ENCODE assay signal across 31 mouse cellular contexts in the genomic region with DNA sequence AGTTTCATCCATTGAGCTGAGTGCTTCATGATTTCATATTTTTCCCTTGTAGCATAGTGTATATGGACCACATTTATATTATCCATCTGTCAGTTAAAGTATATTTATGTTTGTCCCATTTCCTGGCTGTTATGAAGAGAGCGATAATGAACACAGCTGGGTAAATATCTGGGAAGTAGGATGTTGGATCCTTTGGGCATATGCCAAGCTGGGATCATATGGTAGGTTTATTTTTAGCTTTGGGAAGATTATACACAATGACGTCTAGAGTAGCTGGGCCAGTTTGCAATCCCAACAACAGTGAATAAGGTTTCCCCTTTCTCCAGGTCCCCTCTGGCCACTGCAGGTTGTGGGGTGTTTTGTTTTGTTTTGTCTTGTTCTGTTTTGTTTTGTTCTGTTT.
DNase-seq lines count a peak whose midpoint lies in the region; ATAC-seq and TF ChIP-seq lines count a peak whose summit lies in the region.
"Had no signal": no experiment of that assay in that cellular context is flagged by ENCODE, and none has a peak within 500 bp of the region (broad histone marks: within the 10 kb centered on the region; RNA-seq: fewer than 3 reads in every experiment).

No protein-coding gene starts in this region.

- DNase-seq in embryonic facial prominence, embryonic 14.5 days (ENCODE audit: low spot score) = peak; percentile 56
- DNase-seq in embryonic facial prominence, embryonic 10.5 days (ENCODE audit: low spot score) = no peak
- DNase-seq in heart, postnatal 0 days (ENCODE audit: low spot score) = peak; percentile 54
- no peak for DNase-seq in heart, postnatal 36 days
- DNase-seq in lung, embryonic 14.5 days = peak; percentile 86
- DNase-seq in lung, postnatal 10 days = no peak
- peak; percentile 3 for DNase-seq in NIH3T3 (ENCODE audit: low read depth)
- DNase-seq: adrenal gland, adult 8-10 months; cerebellum, adult 11 months; cerebellum, adult 9-10 months; cerebellum, postnatal 36 days; kidney, adult 2 months; kidney, postnatal 14 days; liver; lung, postnatal 14 days; right cerebral cortex, postnatal 4 days; thymus, adult 18-20 months; thymus, postnatal 25 days had no signal

- no peak overlapping the region for H3K27ac ChIP-seq in embryonic facial prominence, embryonic 14.5 days (replicated peaks; ENCODE audit: low read depth, low read length)
- no peak overlapping the region for H3K27ac ChIP-seq in embryonic facial prominence, embryonic 10.5 days (replicated peaks)
- H3K27ac ChIP-seq in heart, postnatal 0 days (ENCODE audit: low read depth) = no peak overlapping the region
- no peak overlapping the region for H3K27ac ChIP-seq in lung, embryonic 14.5 days (ENCODE audit: low read depth)
- H3K27ac ChIP-seq: embryonic facial prominence, embryonic 12.5 days; forebrain, embryonic 12.5 days; heart, embryonic 10.5 days; heart, embryonic 15.5 days; hindbrain, embryonic 12.5 days; hindbrain, postnatal 0 days; intestine, embryonic 15.5 days; liver, embryonic 14.5 days; midbrain, embryonic 15.5 days; stomach, postnatal 0 days had no signal

- H3K4me2 ChIP-seq in embryonic facial prominence, embryonic 14.5 days (ENCODE audit: low read depth, low read length) = no peak overlapping the region
- no peak overlapping the region for H3K4me2 ChIP-seq in heart, postnatal 0 days (ENCODE audit: low read depth, low read length)
- no peak overlapping the region for H3K4me2 ChIP-seq in lung, embryonic 14.5 days
- H3K4me2 ChIP-seq: embryonic facial prominence, embryonic 12.5 days; forebrain, embryonic 12.5 days; heart, embryonic 15.5 days; hindbrain, embryonic 12.5 days; intestine, embryonic 15.5 days; midbrain, embryonic 15.5 days had no signal

- ATAC-seq in embryonic facial prominence, embryonic 14.5 days (ENCODE audit: low read depth) = no peak
- peak; percentile 55; the same call in 1 of the 2 replicates for ATAC-seq in heart, postnatal 0 days (ENCODE audit: insufficient read depth, low read depth)
- peak; percentile 83; the same call in 1 of the 2 replicates for ATAC-seq in lung, embryonic 14.5 days (ENCODE audit: insufficient read depth)
- ATAC-seq in erythroblast, adult 5-6 weeks (replicated peaks; ENCODE audit: low FRiP score, poor library complexity, severe bottlenecking) = no peak
- ATAC-seq: hindbrain, postnatal 0 days; intestine, embryonic 15.5 days; midbrain, embryonic 15.5 days had no signal

- H3K9me3 ChIP-seq in embryonic facial prominence, embryonic 14.5 days (ENCODE audit: control insufficient read depth, low read length) = no peaks in the 10 kb centered on the region
- H3K9me3 ChIP-seq in embryonic facial prominence, embryonic 10.5 days = no peaks in the 10 kb centered on the region
- H3K9me3 ChIP-seq in heart, postnatal 0 days (replicated peaks; ENCODE audit: control insufficient read depth, low read length) = no peaks in the 10 kb centered on the region
- H3K9me3 ChIP-seq in lung, embryonic 14.5 days (ENCODE audit: low read depth, low read length) = no peaks in the 10 kb centered on the region
- H3K9me3 ChIP-seq: embryonic facial prominence, embryonic 12.5 days; forebrain, embryonic 12.5 days; heart, embryonic 10.5 days; heart, embryonic 15.5 days; hindbrain, embryonic 12.5 days; intestine, embryonic 15.5 days; midbrain, embryonic 15.5 days had no signal

- H3K36me3 ChIP-seq in embryonic facial prominence, embryonic 14.5 days (ENCODE audit: control insufficient read depth, insufficient read depth, low read length) = no peaks in the 10 kb centered on the region
- H3K36me3 ChIP-seq in embryonic facial prominence, embryonic 10.5 days (replicated peaks) = no peaks in the 10 kb centered on the region
- no peaks in the 10 kb centered on the region for H3K36me3 ChIP-seq in heart, postnatal 0 days (replicated peaks; ENCODE audit: control insufficient read depth, insufficient read depth, low read length)
- H3K36me3 ChIP-seq in lung, embryonic 14.5 days (ENCODE audit: insufficient read depth) = no peaks in the 10 kb centered on the region
- H3K36me3 ChIP-seq: embryonic facial prominence, embryonic 12.5 days; forebrain, embryonic 12.5 days; heart, embryonic 10.5 days; heart, embryonic 15.5 days; hindbrain, embryonic 12.5 days; intestine, embryonic 15.5 days; midbrain, embryonic 15.5 days had no signal

- H3K9ac ChIP-seq in embryonic facial prominence, embryonic 14.5 days (ENCODE audit: low read depth, low read length) = no peak overlapping the region
- no peak overlapping the region for H3K9ac ChIP-seq in heart, postnatal 0 days (replicated peaks; ENCODE audit: low read depth, low read length)
- H3K9ac ChIP-seq in lung, embryonic 14.5 days = no peak overlapping the region
- H3K9ac ChIP-seq: embryonic facial prominence, embryonic 12.5 days; forebrain, embryonic 12.5 days; heart, embryonic 15.5 days; hindbrain, embryonic 12.5 days; intestine, embryonic 15.5 days; liver, embryonic 14.5 days; midbrain, embryonic 15.5 days had no signal

- no peaks in the 10 kb centered on the region for H3K27me3 ChIP-seq in embryonic facial prominence, embryonic 14.5 days (replicated peaks; ENCODE audit: control insufficient read depth, insufficient read depth, low read length)
- no peaks in the 10 kb centered on the region for H3K27me3 ChIP-seq in embryonic facial prominence, embryonic 10.5 days (replicated peaks; ENCODE audit: low read depth, poor library complexity, severe bottlenecking)
- H3K27me3 ChIP-seq in heart, postnatal 0 days (ENCODE audit: control insufficient read depth, insufficient read depth, low read length) = no peaks in the 10 kb centered on the region
- no peaks in the 10 kb centered on the region for H3K27me3 ChIP-seq in lung, embryonic 14.5 days (ENCODE audit: insufficient read depth, low read length)
- H3K27me3 ChIP-seq: CH12.LX; embryonic facial prominence, embryonic 12.5 days; forebrain, embryonic 12.5 days; heart, embryonic 15.5 days; hindbrain, embryonic 12.5 days; intestine, embryonic 15.5 days; midbrain, embryonic 15.5 days had no signal

- 0 out of 2 replicates have a peak, but pooled peaks have one; percentile 60 for TF ChIP-seq EP300 in heart, postnatal 0 days (IDR thresholded peaks at IDR 0.05; ENCODE audit: low read depth)

- intact Hi-C loops in heart, postnatal 36 days (cut with DNase I) = no loop called here

- WGBS in embryonic facial prominence, embryonic 14.5 days = 37% methylated on average over 2 of the region's 2 CpGs
- 61% methylated on average over 2 of the region's 2 CpGs for WGBS in embryonic facial prominence, embryonic 10.5 days
- 3% methylated on average over 2 of the region's 2 CpGs for WGBS in heart, postnatal 0 days
- 22% methylated on average over 2 of the region's 2 CpGs for WGBS in lung, embryonic 14.5 days

- no peak for TF ChIP-seq CTCF in heart, postnatal 0 days (IDR thresholded peaks at IDR 0.05; ENCODE audit: low read depth)
- TF ChIP-seq CTCF in lung, embryonic 14.5 days (IDR thresholded peaks at IDR 0.05; ENCODE audit: low read depth) = no peak

- H3K4me1 ChIP-seq in embryonic facial prominence, embryonic 14.5 days (ENCODE audit: control insufficient read depth, insufficient read depth, low read length) = no peaks in the 10 kb centered on the region
- no peaks in the 10 kb centered on the region for H3K4me1 ChIP-seq in embryonic facial prominence, embryonic 10.5 days
- H3K4me1 ChIP-seq in heart, postnatal 0 days (ENCODE audit: control insufficient read depth, insufficient read depth) = no peaks in the 10 kb centered on the region
- H3K4me1 ChIP-seq in lung, embryonic 14.5 days (ENCODE audit: insufficient read depth) = no peaks in the 10 kb centered on the region
- H3K4me1 ChIP-seq: embryonic facial prominence, embryonic 12.5 days; forebrain, embryonic 12.5 days; heart, embryonic 10.5 days; hindbrain, embryonic 12.5 days; intestine, embryonic 15.5 days; midbrain, embryonic 15.5 days had no signal

- H3K4me3 ChIP-seq in embryonic facial prominence, embryonic 14.5 days (ENCODE audit: low read depth, low read length) = no peak overlapping the region
- no peak overlapping the region for H3K4me3 ChIP-seq in embryonic facial prominence, embryonic 10.5 days
- H3K4me3 ChIP-seq in heart, postnatal 0 days (ENCODE audit: low read depth, low read length) = no peak overlapping the region
- H3K4me3 ChIP-seq in lung, embryonic 14.5 days (ENCODE audit: low read depth, low read length) = no peak overlapping the region
- H3K4me3 ChIP-seq: embryonic facial prominence, embryonic 12.5 days; erythroblast, embryonic 14.5 days; forebrain, embryonic 12.5 days; heart, embryonic 10.5 days; heart, embryonic 15.5 days; hindbrain, embryonic 12.5 days; intestine, embryonic 15.5 days; midbrain, embryonic 15.5 days had no signal

Comparison
In these comparisons a context has a peak if more than half of its experiments do, and no peak if none do; other contexts are left out.
1. DNase-seq: peak in embryonic facial prominence, embryonic 14.5 days (single experiment), heart, postnatal 0 days (single experiment), lung, embryonic 14.5 days (single experiment) and NIH3T3 (single experiment); none in embryonic facial prominence, embryonic 10.5 days (single experiment), heart, postnatal 36 days (0 of 2) and lung, postnatal 10 days (single experiment).
2. ATAC-seq: peak in heart, postnatal 0 days (single experiment) and lung, embryonic 14.5 days (single experiment); none in embryonic facial prominence, embryonic 14.5 days (single experiment) and erythroblast, adult 5-6 weeks (single experiment).